Mouse (Mus musculus) CH12.LX (cell line): ENCODE results near the gene Grin3b. TPM values are rescaled to one million over a fixed set of nuclear protein-coding genes. Genes with fewer than 3 reads are reported as not detected.

Source experiments
- DNase-seq: peaks from one replicate; pipeline ENCODE4 v3.0.0-alpha.2; 2013; ENCODE audit errors: extremely low read depth
- H3K27ac ChIP-seq: 2 replicates; pipeline ENCODE4 v1.5.1; 2012; ENCODE audit warnings: low read depth, mild to moderate bottlenecking, control low read depth, moderate library complexity; ENCODE audit not compliant: insufficient read depth
- H3K27me3 ChIP-seq: replicated peaks from 2 replicates; pipeline ENCODE3; 2012; ENCODE audit warnings: inconsistent platforms
- H3K36me3 ChIP-seq, 2 experiments: replicated peaks in 1 of 2; 2 replicates each; pipeline versions ENCODE3 to v1.6.1; 2012; ENCODE audit warnings: inconsistent platforms in 1 of 2, low read length in 1 of 2, mild to moderate bottlenecking in 1 of 2, mixed read lengths in 1 of 2, moderate library complexity in 1 of 2; ENCODE audit not compliant: control insufficient read depth in 1 of 2, insufficient read depth in 1 of 2
- H3K4me1 ChIP-seq, 2 experiments: 2 replicates each; pipeline ENCODE4 v1.6.1; 2012; ENCODE audit warnings: inconsistent platforms in 1 of 2, moderate library complexity in 1 of 2; ENCODE audit not compliant: insufficient read depth in 2 of 2, control insufficient read depth in 1 of 2
- H3K4me2 ChIP-seq: 2 replicates; pipeline ENCODE4 v1.6.1; 2012; ENCODE audit warnings: low read depth, mild to moderate bottlenecking, control low read depth; ENCODE audit not compliant: poor library complexity, insufficient read depth, severe bottlenecking
- H3K4me3 ChIP-seq, 3 experiments: fragments of 150-350 bp in 1 of 3; sonication (generic) in 1 of 3; replicated peaks in 1 of 3; 2 replicates each; pipeline versions ENCODE3 to v1.5.1; 2011 to 2012; ENCODE audit warnings: low read depth in 2 of 3, low read length in 2 of 3, mild to moderate bottlenecking in 2 of 3, moderate library complexity in 2 of 3, control low read depth in 1 of 3, improper control_type of control experiment in 1 of 3, inconsistent platforms in 1 of 3, mixed read lengths in 1 of 3; ENCODE audit not compliant: poor library complexity in 1 of 3
- H3K79me2 ChIP-seq: replicated peaks from 2 replicates; pipeline ENCODE4 v1.6.1; 2012; ENCODE audit warnings: mild to moderate bottlenecking, moderate library complexity; ENCODE audit not compliant: control insufficient read depth, poor library complexity, insufficient read depth, severe bottlenecking; ENCODE audit errors: extremely low read depth
- H3K9ac ChIP-seq: 2 replicates; pipeline ENCODE4 v1.6.1; 2012; ENCODE audit warnings: low read depth, mild to moderate bottlenecking, control low read depth, moderate library complexity; ENCODE audit not compliant: insufficient read depth
- H3K9me3 ChIP-seq: replicated peaks from 2 replicates; pipeline ENCODE3; 2012; ENCODE audit warnings: low read length, inconsistent platforms, mixed read lengths
- BHLHE40 ChIP-seq: IDR thresholded peaks from 2 replicates; pipeline ENCODE4 v1.6.1; 2011; ENCODE audit warnings: mild to moderate bottlenecking, low read depth, low read length, improper control_type of control experiment
- CHD1 ChIP-seq: IDR thresholded peaks from 2 replicates; pipeline ENCODE4 v1.6.1; 2012; ENCODE audit warnings: low read depth, low read length, improper control_type of control experiment, inconsistent platforms
- CHD2 ChIP-seq: IDR thresholded peaks from 2 replicates; pipeline ENCODE4 v1.6.1; 2011; ENCODE audit warnings: low read length, improper control_type of control experiment
- CTCF ChIP-seq, 2 experiments: IDR thresholded peaks in 1 of 2; conservative IDR thresholded peaks in 1 of 2; 2 replicates each; pipeline ENCODE4 v1.5.1; 2011 to 2012; ENCODE audit warnings: low read depth in 2 of 2, low read length in 2 of 2, improper control_type of control experiment in 1 of 2, inconsistent platforms in 1 of 2, mild to moderate bottlenecking in 1 of 2, moderate library complexity in 1 of 2
- EP300 ChIP-seq: IDR thresholded peaks from 2 replicates; pipeline ENCODE4 v1.6.1; 2011; ENCODE audit warnings: low read length, improper control_type of control experiment
- ETS1 ChIP-seq: conservative IDR thresholded peaks from 2 replicates; pipeline ENCODE4 v1.6.1; 2012; ENCODE audit warnings: low read depth, mild to moderate bottlenecking, inconsistent platforms, low read length, improper control_type of control experiment, moderate library complexity
- HCFC1 ChIP-seq: IDR thresholded peaks from 2 replicates; pipeline ENCODE4 v1.6.1; 2012; ENCODE audit warnings: low read depth, mild to moderate bottlenecking, inconsistent platforms, low read length, improper control_type of control experiment
- IRF4 ChIP-seq: IDR thresholded peaks from 2 replicates; pipeline ENCODE4 v1.6.1; 2014; ENCODE audit warnings: low read depth, mild to moderate bottlenecking, inconsistent platforms, low read length, improper control_type of control experiment
- JUND ChIP-seq: conservative IDR thresholded peaks from 2 replicates; pipeline ENCODE4 v1.6.1; 2011; ENCODE audit warnings: low read depth, low read length, improper control_type of control experiment
- MAFK ChIP-seq: IDR thresholded peaks from 2 replicates; pipeline ENCODE4 v1.6.1; 2011; ENCODE audit warnings: low read length, improper control_type of control experiment; ENCODE audit not compliant: insufficient replicate concordance
- MAZ ChIP-seq: IDR thresholded peaks from 2 replicates; pipeline ENCODE4 v1.6.1; 2012; ENCODE audit warnings: low read depth, mild to moderate bottlenecking, inconsistent platforms, low read length, improper control_type of control experiment, moderate library complexity
- MXI1 ChIP-seq: IDR thresholded peaks from 2 replicates; pipeline ENCODE4 v1.6.1; 2011; ENCODE audit warnings: mild to moderate bottlenecking, low read depth, low read length, improper control_type of control experiment
- MYC ChIP-seq: IDR thresholded peaks from 2 replicates; pipeline ENCODE4 v1.6.1; 2011; ENCODE audit warnings: low read depth, mild to moderate bottlenecking, improper control_type of control experiment, low read length
- NELFE ChIP-seq: IDR thresholded peaks from 2 replicates; pipeline ENCODE4 v1.6.1; 2011; ENCODE audit warnings: low read depth, low read length, improper control_type of control experiment
- NRF1 ChIP-seq: IDR thresholded peaks from 2 replicates; pipeline ENCODE4 v1.6.1; 2014; ENCODE audit warnings: low read depth, mild to moderate bottlenecking, inconsistent platforms, low read length, improper control_type of control experiment, moderate library complexity
- PAX5 ChIP-seq: IDR thresholded peaks from 2 replicates; pipeline ENCODE4 v1.6.1; 2012; ENCODE audit warnings: low read length, inconsistent platforms, mixed read lengths
- POLR2AphosphoS2 ChIP-seq: IDR thresholded peaks from 2 replicates; pipeline ENCODE4 v1.6.1; 2011; ENCODE audit warnings: low read depth, low read length, improper control_type of control experiment
- RCOR1 ChIP-seq: conservative IDR thresholded peaks from 2 replicates; pipeline ENCODE4 v1.6.1; 2012; ENCODE audit warnings: low read depth, mild to moderate bottlenecking, inconsistent platforms, low read length, improper control_type of control experiment
- SIN3A ChIP-seq: IDR thresholded peaks from 2 replicates; pipeline ENCODE4 v1.6.1; 2012; ENCODE audit warnings: low read length, improper control_type of control experiment, inconsistent platforms
- TBP ChIP-seq: conservative IDR thresholded peaks from 2 replicates; pipeline ENCODE4 v1.6.1; 2011; ENCODE audit warnings: low read depth, low read length, improper control_type of control experiment
- TCF12 ChIP-seq: IDR thresholded peaks from 2 replicates; pipeline ENCODE4 v1.6.1; 2014; ENCODE audit warnings: low read depth, mild to moderate bottlenecking, inconsistent platforms, low read length, improper control_type of control experiment
- UBTF ChIP-seq: IDR thresholded peaks from 2 replicates; pipeline ENCODE4 v1.6.1; 2012; ENCODE audit warnings: low read depth, mild to moderate bottlenecking, inconsistent platforms, low read length, improper control_type of control experiment, moderate library complexity
- USF1 ChIP-seq: IDR thresholded peaks from 2 replicates; pipeline ENCODE4 v1.6.1; 2014; ENCODE audit warnings: low read depth, mild to moderate bottlenecking, inconsistent platforms, low read length, improper control_type of control experiment
- ZC3H11A ChIP-seq: IDR thresholded peaks from 2 replicates; pipeline ENCODE4 v1.6.1; 2012; ENCODE audit warnings: low read depth, mild to moderate bottlenecking, inconsistent platforms, low read length, improper control_type of control experiment
- ZMIZ1 ChIP-seq: IDR thresholded peaks from 2 replicates; pipeline ENCODE4 v1.6.1; 2012; ENCODE audit warnings: low read depth, mild to moderate bottlenecking, inconsistent platforms, low read length, improper control_type of control experiment
- ZNF384 ChIP-seq: IDR thresholded peaks from 2 replicates; pipeline ENCODE4 v1.6.1; 2012; ENCODE audit warnings: low read depth, low read length, improper control_type of control experiment, inconsistent platforms
- dilution Hi-C: fragments of 300-500 bp; cut with MboI; formaldehyde crosslinking; loops from 2 replicates; pipeline ENCODE4 v1.14.3; 2020; ENCODE audit warnings: low sequenced_read_pairs; ENCODE audit not compliant: extremely low pct_unique_long_range_greater_than_20kb, extremely low pct_ligation_motif_present
- in situ Hi-C: fragments of 300-500 bp; cut with MboI; formaldehyde crosslinking; loops from 3 replicates; pipeline ENCODE4 v1.14.3; 2019; ENCODE audit warnings: low sequenced_read_pairs, low pct_ligation_motif_present, low pct_unique_long_range_greater_than_20kb, mixed read lengths
- polyA plus RNA-seq: library from polyadenylated mRNA; unstranded; fragments of >175 nt; gene quantifications from 2 replicates; pipeline ENCODE4 v1.2.1, GENCODE M21; 2012; ENCODE audit warnings: low read depth; ENCODE audit not compliant: insufficient read length
- total RNA-seq, 2 experiments: library from RNA; depleted of rRNA; stranded (reverse); fragments of 300-350 nt in 1 of 2; fragments of >200 nt in 1 of 2; gene quantifications; 2 replicates each; pipeline ENCODE4 v1.2.3; 2012 to 2014

The Grin3b gene
- total and polyA plus RNA-seq, 3 experiments = 0.27 to 0.59 (median 0.56) TPM

GRCm38 (mm10) chr10:80011740-80012139, 41.2 kb downstream of the Grin3b start:
- Histone ChIP-seq H3K27ac (no peak overlapping the region), H3K36me3 (peaks cover 51 to 85% of the 10 kb centered on the region in 2 experiments), H3K9me3 (no peaks in the 10 kb centered on the region), H3K27me3 (no peaks in the 10 kb centered on the region), H3K4me2 (no peak overlapping the region), H3K4me3 (no peak overlapping the region), H3K9ac (no peak overlapping the region), H3K79me2 (no peaks in the 10 kb centered on the region), H3K4me1 (peaks cover 5 to 16% of the 10 kb centered on the region in 2 experiments)
- no peak for TF ChIP-seq BHLHE40
- TF ChIP-seq ZMIZ1 = no peak
- no peak for TF ChIP-seq NELFE
- TF ChIP-seq RCOR1 = no peak
- TF ChIP-seq SIN3A = no peak
- no peak for TF ChIP-seq ZC3H11A
- no peak for TF ChIP-seq USF1
- TF ChIP-seq CTCF (conservative IDR thresholded peaks at IDR 0.05 in 1 of 2, IDR thresholded peaks at IDR 0.05 in 1 of 2; ENCODE audit: low read depth in 2 of 2, low read length in 2 of 2) = no peak
- TF ChIP-seq ETS1 = no peak
- no peak for TF ChIP-seq ZNF384
- TF ChIP-seq TBP = no peak
- no peak for DNase-seq
- dilution Hi-C loops (no loop called here), in situ Hi-C loops (no loop called here)

- TF ChIP-seq MYC (no peak), NRF1 (no peak), UBTF (no peak), EP300 (no peak), NELFE (no peak), TBP (no peak), MAFK (no peak), HCFC1 (no peak), PAX5 (no peak), JUND (no peak), MXI1 (no peak), USF1 (no peak), BHLHE40 (no peak), CHD1 (no peak), MAZ (no peak), CHD2 (no peak), ZMIZ1 (no peak), POLR2AphosphoS2 (no peak), TCF12 (no peak), IRF4 (no peak)
- no peaks in the 10 kb centered on the region for H3K27me3 ChIP-seq
- H3K79me2 ChIP-seq = peaks cover 8% of the 10 kb centered on the region
- no peak overlapping the region for H3K4me2 ChIP-seq
- H3K9ac ChIP-seq = no peak overlapping the region
- no peaks in the 10 kb centered on the region for H3K9me3 ChIP-seq
- dilution Hi-C loops = no loop called here
- peaks cover 11 to 28% of the 10 kb centered on the region in 2 experiments for H3K4me1 ChIP-seq
- DNase-seq = no peak
- H3K36me3 ChIP-seq = peaks cover 38 to 72% of the 10 kb centered on the region in 2 experiments
- in situ Hi-C loops = no loop called here
- H3K4me3 ChIP-seq = no peak overlapping the region
- no peak overlapping the region for H3K27ac ChIP-seq
Observed at GRCm38 (mm10) chr10:80013609-80014008, 43.1 kb downstream of the Grin3b start.
